Comparison of ENCODE assay signal across 12 mouse cellular contexts in genomic region chr5:96913711-96914110, GRCm38 (mm10).
DNase-seq lines count a peak whose midpoint lies in the region; ATAC-seq and TF ChIP-seq lines count a peak whose summit lies in the region.
"Had no signal": no experiment of that assay in that cellular context is flagged by ENCODE, and none has a peak within 500 bp of the region (broad histone marks: within the 10 kb centered on the region; RNA-seq: fewer than 3 reads in every experiment).

No protein-coding gene starts in this region.

- 69% methylated on average over 1 of the region's 1 CpGs for WGBS in heart, postnatal 0 days
- 55% methylated on average over 1 of the region's 1 CpGs for whole genome bisulfite sequencing in liver, adult 2 months
- WGBS in liver, embryonic 14.5 days (ENCODE audit: insufficient replicate concordance), result 51% methylated on average over 1 of the region's 1 CpGs
- WGBS in neural tube, embryonic 15.5 days, result 58% methylated on average over 1 of the region's 1 CpGs

- intact Hi-C loops in heart, postnatal 10 days (cut with DNase I), result loop anchor here (2.0 to 5.0 kb wide), 2 partner anchors 83 to 121 kb away; partner anchors contain the start of genes Anxa3 and Bmp2k

- H3K4me1 ChIP-seq in heart, postnatal 0 days (ENCODE audit: control insufficient read depth, insufficient read depth), result no peaks in the 10 kb centered on the region; the same call in 1 of the 2 replicates
- peaks cover 8% of the 10 kb centered on the region for H3K4me1 ChIP-seq in liver, adult 2 months (ENCODE audit: control insufficient read depth, insufficient read depth, low read length)
- H3K4me1 ChIP-seq in brown adipose tissue, adult 24 weeks (ENCODE audit: control insufficient read depth, insufficient read depth, insufficient read length, low read length), result peaks cover 15% of the 10 kb centered on the region; the same call in 1 of the 2 replicates
- H3K4me1 ChIP-seq in liver, embryonic 14.5 days (replicated peaks; ENCODE audit: control insufficient read depth in 2 of 2, insufficient read depth in 2 of 2, low read length in 1 of 2), result peaks cover 77 to 81% of the 10 kb centered on the region in 2 experiments
- H3K4me1 ChIP-seq in neural tube, embryonic 15.5 days, result peaks cover 11% of the 10 kb centered on the region

- H3K27ac ChIP-seq in heart, postnatal 0 days (ENCODE audit: low read depth), result peak overlapping the region; percentile 72; the same call in 1 of the 2 replicates
- peak overlapping the region; percentile 40 for H3K27ac ChIP-seq in liver, adult 2 months (replicated peaks; ENCODE audit: insufficient read depth, low read depth, low read length)
- peak overlapping the region; percentile 80 for H3K27ac ChIP-seq in brown adipose tissue, adult 24 weeks (replicated peaks; ENCODE audit: low read depth, low read length)
- peak overlapping the region; percentile 97 for H3K27ac ChIP-seq in liver, embryonic 14.5 days
- no peak overlapping the region for H3K27ac ChIP-seq in neural tube, embryonic 15.5 days (replicated peaks)

- no peaks in the 10 kb centered on the region for H3K9me3 ChIP-seq in heart, postnatal 0 days (replicated peaks; ENCODE audit: control insufficient read depth, low read length)
- H3K9me3 ChIP-seq in liver, embryonic 14.5 days (ENCODE audit: control insufficient read depth, low read length), result no peaks in the 10 kb centered on the region
- no peaks in the 10 kb centered on the region for H3K9me3 ChIP-seq in neural tube, embryonic 15.5 days (replicated peaks)

- no peaks in the 10 kb centered on the region for H3K27me3 ChIP-seq in heart, postnatal 0 days (ENCODE audit: control insufficient read depth, insufficient read depth, low read length)
- H3K27me3 ChIP-seq in liver, adult 2 months (ENCODE audit: control insufficient read depth, insufficient read depth, low read length), result no peaks in the 10 kb centered on the region
- H3K27me3 ChIP-seq in liver, embryonic 14.5 days (ENCODE audit: control insufficient read depth, insufficient read depth, low read length), result no peaks in the 10 kb centered on the region
- H3K27me3 ChIP-seq in neural tube, embryonic 15.5 days (replicated peaks), result no peaks in the 10 kb centered on the region

- no peak for TF ChIP-seq EP300 in heart, postnatal 0 days (IDR thresholded peaks at IDR 0.05; ENCODE audit: low read depth)
- TF ChIP-seq EP300 in liver, embryonic 14.5 days (IDR thresholded peaks at IDR 0.05; ENCODE audit: low read depth), result no peak

- no peak overlapping the region for H3K4me3 ChIP-seq in heart, postnatal 0 days (ENCODE audit: low read depth, low read length)
- H3K4me3 ChIP-seq in liver, adult 2 months (ENCODE audit: insufficient read depth, low read depth, low read length), result no peak overlapping the region
- no peak overlapping the region for H3K4me3 ChIP-seq in brown adipose tissue, adult 24 weeks (ENCODE audit: insufficient read depth, low read depth, low read length)
- no peak overlapping the region for H3K4me3 ChIP-seq in liver, embryonic 14.5 days (ENCODE audit: insufficient read depth in 1 of 2, low read depth in 2 of 2, low read length in 2 of 2)
- no peak overlapping the region for H3K4me3 ChIP-seq in neural tube, embryonic 15.5 days (replicated peaks)

- no peak overlapping the region for H3K4me2 ChIP-seq in heart, postnatal 0 days (ENCODE audit: low read depth, low read length)
- H3K4me2 ChIP-seq in liver, embryonic 14.5 days (ENCODE audit: low read depth), result peak overlapping the region; percentile 83; the same call in 1 of the 2 replicates
- H3K4me2 ChIP-seq in neural tube, embryonic 15.5 days, result no peak overlapping the region

- H3K36me3 ChIP-seq in heart, postnatal 0 days (replicated peaks; ENCODE audit: control insufficient read depth, insufficient read depth, low read length), result no peaks in the 10 kb centered on the region
- no peaks in the 10 kb centered on the region for H3K36me3 ChIP-seq in liver, adult 2 months (ENCODE audit: control insufficient read depth, insufficient read depth, low read length)
- H3K36me3 ChIP-seq in liver, embryonic 14.5 days (replicated peaks; ENCODE audit: control insufficient read depth, insufficient read depth, low read depth), result no peaks in the 10 kb centered on the region
- no peaks in the 10 kb centered on the region for H3K36me3 ChIP-seq in neural tube, embryonic 15.5 days

- no peak overlapping the region for H3K9ac ChIP-seq in heart, postnatal 0 days (replicated peaks; ENCODE audit: low read depth, low read length)
- no peak overlapping the region for H3K9ac ChIP-seq in liver, adult 2 months (ENCODE audit: low read depth, low read length)
- peak overlapping the region; percentile 19; the same call in 1 of the 2 replicates for H3K9ac ChIP-seq in liver, embryonic 14.5 days (replicated peaks)
- no peak overlapping the region for H3K9ac ChIP-seq in neural tube, embryonic 15.5 days (replicated peaks)

- no peaks in the 10 kb centered on the region for H3K79me2 ChIP-seq in liver, adult 2 months (ENCODE audit: control insufficient read depth, insufficient read depth, low read length)

- no peak for TF ChIP-seq POLR2A in liver, adult 2 months (IDR thresholded peaks at IDR 0.05; ENCODE audit: extremely low read depth, insufficient read depth, low read length)

- no peak for ATAC-seq in heart, postnatal 0 days (ENCODE audit: insufficient read depth, low read depth)
- ATAC-seq in liver, embryonic 14.5 days (ENCODE audit: insufficient read depth), result no peak
- ATAC-seq in neural tube, embryonic 15.5 days (ENCODE audit: low FRiP score), result no peak
- ATAC-seq: inflammation-experienced regulatory T-cells, adult 6 months had no signal

- no peak for TF ChIP-seq CTCF in heart, postnatal 0 days (IDR thresholded peaks at IDR 0.05; ENCODE audit: low read depth)
- TF ChIP-seq CTCF in liver, adult 2 months (IDR thresholded peaks at IDR 0.05; ENCODE audit: low read depth, low read length), result no peak
- TF ChIP-seq CTCF in liver, embryonic 14.5 days (IDR thresholded peaks at IDR 0.05; ENCODE audit: low read depth), result no peak

- no peak for DNase-seq in heart, postnatal 0 days (ENCODE audit: low spot score)
- no peak for DNase-seq in heart, postnatal 10 days
- DNase-seq in liver, adult 2 months (ENCODE audit: extremely low read depth, low read depth, low spot score), result no peak
- DNase-seq in liver, result no peak
- no peak for DNase-seq in liver, embryonic 14.5 days (ENCODE audit: low read depth in 3 of 3, low spot score in 3 of 3)
- DNase-seq in c-Kit-positive CD71-positive TER-119-positive erythroid progenitor cells, embryonic 14.5 days (ENCODE audit: low spot score), result no peak
- DNase-seq: adrenal gland, postnatal 25 days; cerebellum, adult 18-20 months; embryo, embryonic 11 days had no signal
